Mouse (Mus musculus): ENCODE results near the gene Gigyf1.

GRCm38 (mm10) chr5:137537461-137537860 is 19.1 kb downstream of the Gigyf1 start:
- TF ChIP-seq CTCF (IDR thresholded peaks at IDR 0.05; ENCODE audit: extremely low read depth, insufficient read length, insufficient replicate concordance, low read depth, low read length) = no peak
- no peak for TF ChIP-seq POLR2A (IDR thresholded peaks at IDR 0.05; ENCODE audit: low read depth, low read length)
